In genomic region chr6:29024000-29024417, GRCm38 (mm10) we compare ENCODE assay signal across 9 mouse cellular contexts. TPM values are rescaled to one million over a fixed set of nuclear protein-coding genes. Genes with fewer than 3 reads are reported as not detected.
A peak's percentile ranks its signal among the peaks of the same experiment; 100 is the strongest.
DNase-seq lines count a peak whose midpoint lies in the region; ATAC-seq and TF ChIP-seq lines count a peak whose summit lies in the region.
"Had no signal": no experiment of that assay in that cellular context is flagged by ENCODE, and none has a peak within 500 bp of the region (broad histone marks: within the 10 kb centered on the region; RNA-seq: fewer than 3 reads in every experiment).

No protein-coding gene starts in this region.

- H3K4me2 ChIP-seq in heart, embryonic 15.5 days, result peak overlapping the region; percentile 17; the same call in 1 of the 2 replicates
- H3K4me2 ChIP-seq in lung, embryonic 16.5 days (ENCODE audit: low read depth, low read length), result no peak overlapping the region

- WGBS in heart, embryonic 15.5 days, result 5% methylated on average over 16 of the region's 16 CpGs
- WGBS in lung, embryonic 16.5 days, result 4% methylated on average over 16 of the region's 16 CpGs

- H3K9me3 ChIP-seq in ES-E14 (ENCODE audit: control insufficient read depth, insufficient read depth, low read depth, low read length), result no peaks in the 10 kb centered on the region
- H3K9me3 ChIP-seq in heart, embryonic 15.5 days (replicated peaks), result no peaks in the 10 kb centered on the region
- H3K9me3 ChIP-seq in lung, embryonic 16.5 days (ENCODE audit: control insufficient read depth, low read length), result no peaks in the 10 kb centered on the region

- in situ Hi-C loops in ES-E14 (cut with MboI; ENCODE audit: low sequenced_read_pairs in 2 of 2, unreplicated experiment in 2 of 2), result loop anchor here (5.0 to 10.0 kb wide), 2 partner anchors 72 to 79 kb away; no protein-coding TSS in a partner anchor

- peaks cover 27 to 37% of the 10 kb centered on the region in 2 experiments for H3K4me1 ChIP-seq in ES-E14 (ENCODE audit: control insufficient read depth in 2 of 2, insufficient read depth in 2 of 2, low read length in 2 of 2, poor library complexity in 1 of 2)
- peaks cover 3% of the 10 kb centered on the region; the same call in 1 of the 2 replicates for H3K4me1 ChIP-seq in heart, embryonic 15.5 days (replicated peaks)
- no peaks in the 10 kb centered on the region for H3K4me1 ChIP-seq in lung, embryonic 16.5 days (replicated peaks; ENCODE audit: control insufficient read depth, insufficient read depth, low read length)

- H3K4me3 ChIP-seq in ES-E14 (ENCODE audit: insufficient read depth in 1 of 2, low read depth in 1 of 2, low read length in 2 of 2, poor library complexity in 1 of 2, severe bottlenecking in 1 of 2), result peak overlapping the region; percentile 6 to 14; a peak in 2 of 4 replicates
- no peak overlapping the region for H3K4me3 ChIP-seq in heart, embryonic 15.5 days
- H3K4me3 ChIP-seq in lung, embryonic 16.5 days (ENCODE audit: low read length), result no peak overlapping the region

- H3K27ac ChIP-seq in ES-E14 (ENCODE audit: insufficient read depth, low read depth, low read length, poor library complexity, severe bottlenecking), result no peak overlapping the region
- no peak overlapping the region for H3K27ac ChIP-seq in heart, embryonic 15.5 days
- H3K27ac ChIP-seq in lung, embryonic 16.5 days (ENCODE audit: low read length), result no peak overlapping the region
- H3K27ac ChIP-seq: macrophage had no signal

- peak overlapping the region; percentile 41; the same call in 1 of the 2 replicates for H3K9ac ChIP-seq in ES-E14 (ENCODE audit: insufficient read depth, low read depth, low read length, poor library complexity, severe bottlenecking)
- H3K9ac ChIP-seq in heart, embryonic 15.5 days, result no peak overlapping the region
- no peak overlapping the region for H3K9ac ChIP-seq in lung, embryonic 16.5 days (ENCODE audit: low read length)

- DNase-seq in ES-E14 (ENCODE audit: low read depth, low spot score), result peak; percentile 77
- peak; percentile 84 for DNase-seq in brain, adult 2 months (ENCODE audit: low read depth, low spot score)
- DNase-seq in kidney, postnatal 25 days, result peak; percentile 58
- DNase-seq in ovary, postnatal 14 days (ENCODE audit: low spot score), result peak; percentile 69
- peak; percentile 62 for DNase-seq in thymus, postnatal 25 days

- peak; percentile 64 for ATAC-seq in erythroblast, adult 5-6 weeks (replicated peaks; ENCODE audit: low FRiP score, poor library complexity, severe bottlenecking)
- no peak for ATAC-seq in heart, embryonic 15.5 days (replicated peaks; ENCODE audit: insufficient number of reproducible peaks, insufficient read depth, low FRiP score, low read depth)
- ATAC-seq in lung, embryonic 16.5 days (ENCODE audit: low read depth), result peak; percentile 43

- H3K36me3 ChIP-seq in ES-E14 (ENCODE audit: control insufficient read depth, insufficient read depth, low read length, poor library complexity, severe bottlenecking), result no peaks in the 10 kb centered on the region
- H3K36me3 ChIP-seq in heart, embryonic 15.5 days, result no peaks in the 10 kb centered on the region
- no peaks in the 10 kb centered on the region for H3K36me3 ChIP-seq in lung, embryonic 16.5 days (ENCODE audit: control insufficient read depth, insufficient read depth, low read length)

- H3K27me3 ChIP-seq in heart, embryonic 15.5 days, result peaks cover 53% of the 10 kb centered on the region
- H3K27me3 ChIP-seq in lung, embryonic 16.5 days (ENCODE audit: control insufficient read depth, insufficient read depth, low read depth, low read length), result peaks cover 3% of the 10 kb centered on the region; the same call in 1 of the 2 replicates

TF ChIP-seq in ES-E14, 5 proteins besides CTCF, POLR2A, EP300 and RAD21:
- TF ChIP-seq ZC3H11A (IDR thresholded peaks at IDR 0.05; ENCODE audit: borderline replicate concordance, low read depth, low read length) (peak; percentile 99), CHD2 (IDR thresholded peaks at IDR 0.05; ENCODE audit: low read depth, low read length) (no peak)

RNA-seq across cellular contexts. Expression of gene Lep, which starts 36.0 kb away (rescaled TPM):
- not detected in 2 replicates for total RNA-seq in ES-E14 (2012; rRNA removed)
- not detected in 2 replicates for total RNA-seq in erythroblast, adult 5-6 weeks (2015; ENCODE audit: low replicate concordance)
- total RNA-seq in erythroblast, adult 5-6 weeks (2017; ENCODE audit: low replicate concordance), result not detected in 2 replicates
- polyA plus RNA-seq in heart, embryonic 15.5 days (2015; fragmentation: Nextera tagmentation; extraction: Ambion mirVana), result not detected in 2 replicates
- not detected in 2 replicates for polyA plus RNA-seq in lung, embryonic 16.5 days (2015; fragmentation: Nextera tagmentation; extraction: Ambion mirVana)
- polyA plus RNA-seq: macrophage had no signal

Comparison
In these comparisons a context has a peak if more than half of its experiments do, and no peak if none do; other contexts are left out.
1. H3K4me3 ChIP-seq: peak in ES-E14 (2 of 2); none in heart, embryonic 15.5 days (single experiment) and lung, embryonic 16.5 days (single experiment).
2. Peak in every context shown above with its lines, with median percentiles within 50 percentile points of each other: DNase-seq.